Mouse (Mus musculus) activated CD4-positive, CD25-positive, alpha-beta regulatory T cell (primary cell): ENCODE data around the gene Calhm2. TPM values are rescaled to one million over a fixed set of nuclear protein-coding genes. Genes with fewer than 3 reads are reported as not detected.

ENCODE experiments used
- polyA plus RNA-seq, 2 experiments: library from polyadenylated mRNA; unstranded; fragments of 100-300 nt; shearing (Covaris generic); gene quantifications; one replicate each; pipeline ENCODE4 v1.2.1; 2017

Calhm2 gene
- 10 to 100 TPM; 11.9 to 23.7 TPM for polyA plus RNA-seq

DNA sequence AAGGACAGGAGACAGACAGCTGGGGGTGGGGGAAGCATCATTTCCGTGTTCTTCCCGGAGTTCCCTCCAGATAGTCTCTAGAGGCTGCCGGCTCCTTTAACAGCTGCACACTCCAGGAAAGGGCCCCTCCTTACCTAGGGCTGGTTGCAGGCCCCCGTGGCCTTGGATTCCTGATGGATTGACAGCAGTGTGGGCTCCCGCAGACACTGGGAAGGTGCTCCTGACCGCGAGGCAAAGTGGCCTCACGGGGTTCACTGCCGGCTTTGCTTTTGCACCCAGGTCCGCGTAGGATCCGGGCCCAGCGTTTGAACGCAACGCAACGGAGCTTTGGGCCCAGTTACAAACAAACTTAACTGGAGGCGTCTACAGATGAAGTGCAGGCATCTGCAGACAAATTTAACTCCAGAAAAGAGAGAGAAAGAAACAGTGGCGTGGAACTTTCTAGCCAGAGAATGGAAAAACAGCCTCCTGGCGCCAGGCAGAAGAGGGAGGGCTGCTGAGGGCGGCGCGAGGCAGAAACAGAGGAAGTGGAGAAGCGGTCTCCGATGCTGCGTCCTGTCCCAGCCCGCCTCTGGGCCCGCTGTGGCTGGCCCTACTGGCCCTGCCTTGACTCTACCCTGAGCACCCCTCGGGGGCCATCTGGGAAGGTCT is at the start of gene Calhm2:
Gene Calhm2 (minus strand): TSS at position 524 of the 651 bp plus-strand sequence.

DNA sequence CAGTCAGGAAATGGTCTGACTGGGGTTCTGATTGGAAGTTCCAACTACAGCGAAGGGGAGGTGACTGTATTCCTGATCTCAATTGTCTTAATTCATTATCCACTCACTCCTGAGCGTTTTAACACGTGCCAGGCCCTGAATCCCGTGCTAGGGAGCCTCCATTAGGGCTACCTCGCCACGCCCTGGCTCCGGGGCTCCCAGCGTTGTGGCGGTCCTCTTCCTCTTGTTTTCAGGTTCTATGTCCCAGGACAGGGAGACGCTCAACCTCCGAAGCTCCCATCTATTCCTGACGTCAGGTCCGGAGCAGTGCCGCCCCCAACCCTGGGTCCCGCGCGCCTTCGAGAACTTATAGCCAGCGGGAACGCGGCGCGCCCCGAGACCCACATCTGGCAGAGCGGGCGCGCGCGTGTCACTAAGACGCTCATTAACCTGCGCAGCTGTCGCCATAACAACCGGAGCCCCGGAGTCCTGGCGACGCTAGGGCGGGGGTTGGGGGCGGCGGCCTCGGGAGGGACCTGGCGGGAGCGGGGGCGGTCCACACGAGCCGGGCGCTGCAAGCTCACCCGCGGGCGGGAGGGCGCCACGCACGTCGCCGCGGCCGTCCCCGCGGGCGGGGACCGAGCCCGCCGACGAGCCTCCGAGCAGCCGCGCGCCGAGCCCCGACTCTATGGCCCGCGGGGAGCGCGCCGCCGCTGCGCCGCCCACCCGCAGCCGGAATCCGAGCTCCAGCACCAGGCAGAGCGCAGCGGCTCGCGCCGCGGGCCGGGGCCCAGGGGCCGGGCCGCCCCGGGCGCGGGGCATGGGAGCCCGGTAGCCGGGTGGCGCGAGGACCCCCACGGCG is 40.6 kb upstream of the Calhm2 start, which contains the start of gene Neurl1a:
Gene Neurl1a (plus strand): TSS at position 390 of the 841 bp plus-strand sequence.

GRCm38 (mm10) chr19:47157664-47158063 is 19.6 kb upstream of the Calhm2 start, which contains the start of gene Calhm3:
TSS of gene Calhm3 (minus strand) at chr19:47157764.

DNA sequence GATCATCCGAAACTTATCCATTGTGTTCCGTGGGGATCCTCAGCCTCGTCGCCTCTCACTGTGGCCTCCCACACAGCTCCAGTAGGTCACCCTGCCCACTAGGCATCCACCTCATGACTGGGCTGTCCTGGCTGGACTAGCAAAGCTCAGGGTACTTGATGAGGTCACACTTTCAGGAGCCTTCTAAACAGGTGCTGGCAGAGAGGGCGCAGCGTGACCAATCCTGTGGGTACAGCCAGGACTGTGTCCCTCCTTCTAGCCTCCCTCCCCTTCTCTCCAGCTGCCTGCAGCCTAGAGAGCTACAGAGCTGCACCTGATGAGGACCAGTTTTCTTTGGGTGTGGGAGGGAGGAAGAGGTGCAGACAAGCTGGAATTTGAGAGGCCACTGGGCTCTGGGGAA is 6.1 kb upstream of the Calhm2 start, which contains the start of gene Calhm1:
Gene Calhm1 (minus strand): TSS at position 101 of the 400 bp plus-strand sequence.

GRCm38 (mm10) chr19:47090550-47091156 is 47.4 kb downstream of the Calhm2 start, which contains the start of the genes Usmg5 and Pdcd11:
TSS of gene Usmg5 (minus strand) at chr19:47090647.
TSS of gene Pdcd11 (plus strand) at chr19:47090768.

DNA sequence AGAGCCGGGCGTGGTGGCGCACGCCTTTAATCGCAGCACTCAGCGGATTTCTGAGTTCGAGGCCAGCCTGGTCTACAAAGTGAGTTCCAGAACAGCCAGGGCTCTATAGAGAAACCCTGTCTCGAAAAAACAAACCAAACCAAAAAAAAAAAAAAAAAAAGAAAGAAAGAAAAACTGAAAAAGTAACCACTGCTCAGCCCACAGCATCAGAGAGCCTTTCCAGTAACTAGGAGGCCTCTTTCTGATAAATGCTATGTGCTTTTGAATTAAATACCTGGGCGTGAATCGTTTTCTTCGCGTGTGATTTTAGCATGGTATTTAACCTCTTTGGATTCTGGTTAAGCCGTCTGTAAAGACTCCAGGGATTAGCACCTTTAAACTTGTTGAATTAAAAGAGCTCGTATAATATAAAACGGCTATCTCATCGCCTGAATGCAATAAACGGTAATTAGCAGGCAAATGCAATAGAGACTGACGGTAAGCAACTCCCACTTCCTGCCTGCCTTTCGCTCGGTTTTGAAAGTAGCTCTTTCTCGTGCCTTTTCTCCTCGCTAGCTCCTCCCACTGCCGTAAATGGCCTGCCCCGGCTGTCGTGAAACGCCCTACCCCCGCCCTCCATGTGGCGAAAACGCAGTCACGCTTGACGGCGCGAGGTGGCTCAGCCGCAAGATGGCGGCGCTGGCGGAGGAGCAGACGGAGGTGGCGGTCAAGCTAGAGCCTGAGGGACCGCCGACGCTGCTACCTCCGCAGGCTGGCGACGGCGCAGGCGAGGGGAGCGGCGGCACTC is 70.8 kb downstream of the Calhm2 start, which contains the start of gene Taf5:
Gene Taf5 (plus strand): TSS at position 651 of the 787 bp plus-strand sequence.

Other genes with a start within 250 kb of the Calhm2 start
- gene Ina, start 123.6 kb downstream of the Calhm2 start, polyA plus RNA-seq, result under 1 TPM in 1 of 2 experiments, not detected in 1; 0.25 TPM
- gene Nt5c2, start 123.1 kb downstream of the Calhm2 start, polyA plus RNA-seq, result 10 to 100 TPM; 38.6 to 51.7 TPM
- 10 to 100 TPM; 23.1 to 27.1 TPM for gene Pcgf6, start 87.4 kb downstream of the Calhm2 start, polyA plus RNA-seq
- gene Taf5, start 70.5 kb downstream of the Calhm2 start, polyA plus RNA-seq, result 10 to 100 TPM; 11.5 to 13.1 TPM
- gene Usmg5, start 47.6 kb downstream of the Calhm2 start, polyA plus RNA-seq, result 100 to 1,000 TPM; 491 to 498 TPM
- 10 to 100 TPM in 1 of 2 experiments, 1 to 10 TPM in 1; 6.7 to 12.0 TPM for gene Pdcd11, start 47.5 kb downstream of the Calhm2 start, polyA plus RNA-seq
- gene Calhm1, start 6.0 kb upstream of the Calhm2 start, polyA plus RNA-seq, result not detected
- not detected for gene Calhm3, start 19.5 kb upstream of the Calhm2 start, polyA plus RNA-seq
- gene Neurl1a, start 40.5 kb upstream of the Calhm2 start, polyA plus RNA-seq, result under 1 TPM in 1 of 2 experiments, not detected in 1; 0.28 TPM